Mouse (Mus musculus) embryonic facial prominence, embryonic 10.5 days (tissue): ENCODE data around the gene Tppp. TPM values are rescaled to one million over a fixed set of nuclear protein-coding genes. Genes with fewer than 3 reads are reported as not detected.
A peak's percentile ranks its signal among the peaks of the same experiment; 100 is the strongest.

ENCODE experiments used
- DNase-seq: peaks from one replicate; pipeline ENCODE4 v3.0.0-alpha.2; 2017; ENCODE audit warnings: low spot score
- H3K27ac ChIP-seq: fragments of 300-500 bp; sonication (generic); replicated peaks from 2 replicates; pipeline ENCODE4 v1.5.1; 2016; ENCODE audit warnings: mild to moderate bottlenecking
- H3K27me3 ChIP-seq: fragments of 300-500 bp; sonication (generic); replicated peaks from 2 replicates; pipeline ENCODE4 v1.6.1; 2016; ENCODE audit warnings: low read depth, mild to moderate bottlenecking; ENCODE audit not compliant: poor library complexity, severe bottlenecking
- H3K36me3 ChIP-seq: fragments of 300-500 bp; sonication (generic); replicated peaks from 2 replicates; pipeline ENCODE4 v1.6.1; 2016; ENCODE audit warnings: mild to moderate bottlenecking, moderate library complexity
- H3K4me1 ChIP-seq: fragments of 300-500 bp; sonication (generic); 2 replicates; pipeline ENCODE4 v1.6.1; 2016
- H3K4me3 ChIP-seq: fragments of 300-500 bp; sonication (generic); 2 replicates; pipeline ENCODE4 v1.5.1; 2016; ENCODE audit warnings: mild to moderate bottlenecking, moderate library complexity
- H3K9me3 ChIP-seq: fragments of 300-500 bp; sonication (generic); 2 replicates; pipeline ENCODE4 v1.6.1; 2016; ENCODE audit warnings: mild to moderate bottlenecking
- WGBS: fragments of 180-500 bp; shearing (Covaris S2); methylation state at CpG from one replicate; pipeline ENCODE4 v1.1.7; 2016; 5-methylcytosine and 5-hydroxymethylcytosine counted together
- polyA plus RNA-seq: library from polyadenylated mRNA; unstranded; fragments of >200 nt; fragmentation: Nextera tagmentation; extraction: Ambion mirVana; gene quantifications from 2 replicates; pipeline ENCODE4 v1.2.1, GENCODE M21; 2016

Tppp gene
- polyA plus RNA-seq, 1 experiment from 2014 or later: 0.59 TPM

GRCm38 (mm10) chr13:74029013-74029412 lies 19.8 kb downstream of the Tppp start:
- WGBS: 80% methylated on average over 2 of the region's 2 CpGs
- no peaks in the 10 kb centered on the region for H3K9me3 ChIP-seq
- DNase-seq: no peak

DNA sequence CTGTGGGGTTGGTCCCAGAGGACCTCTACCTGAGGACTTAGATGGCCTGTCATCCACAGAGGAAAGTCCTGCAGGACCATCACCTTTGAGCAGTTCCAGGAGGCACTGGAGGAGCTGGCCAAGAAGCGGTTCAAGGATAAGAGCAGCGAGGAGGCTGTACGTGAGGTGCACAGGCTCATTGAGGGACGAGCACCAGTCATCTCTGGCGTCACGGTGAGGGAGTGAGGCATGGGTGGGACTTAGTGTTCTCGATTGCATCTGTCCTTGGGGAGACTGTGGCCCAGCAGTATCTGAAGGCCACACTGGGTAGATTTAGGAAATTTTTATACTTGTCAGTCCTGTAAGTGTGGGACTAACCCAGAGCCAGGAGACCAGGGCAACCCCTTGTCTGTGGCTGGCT lies 21.5 kb downstream of the Tppp start:
- 88% methylated on average over 7 of the region's 7 CpGs for WGBS

More at GRCm38 (mm10) chr13:74029013-74029412, 19.8 kb downstream of the Tppp start:
- Histone ChIP-seq H3K4me1 (no peaks in the 10 kb centered on the region), H3K27me3 (no peaks in the 10 kb centered on the region), H3K27ac (no peak overlapping the region), H3K36me3 (no peaks in the 10 kb centered on the region), H3K4me3 (no peak overlapping the region)

GRCm38 (mm10) chr13:74031133-74031532 lies 21.9 kb downstream of the Tppp start:
- no peaks in the 10 kb centered on the region for H3K9me3 ChIP-seq
- peaks cover 4% of the 10 kb centered on the region; the same call in 1 of the 2 replicates for H3K36me3 ChIP-seq
- H3K27me3 ChIP-seq: no peaks in the 10 kb centered on the region
- no peaks in the 10 kb centered on the region for H3K4me1 ChIP-seq
- no peak overlapping the region for H3K27ac ChIP-seq
- WGBS: 87% methylated on average over 8 of the region's 8 CpGs
- no peak for DNase-seq
- no peak overlapping the region for H3K4me3 ChIP-seq

More for the DNA sequence above, 21.5 kb downstream of the Tppp start:
- Histone ChIP-seq H3K36me3 (peaks cover 2% of the 10 kb centered on the region; the same call in 1 of the 2 replicates), H3K4me1 (no peaks in the 10 kb centered on the region), H3K27ac (no peak overlapping the region), H3K27me3 (no peaks in the 10 kb centered on the region), H3K9me3 (no peaks in the 10 kb centered on the region), H3K4me3 (no peak overlapping the region)
- no peak for DNase-seq

DNA sequence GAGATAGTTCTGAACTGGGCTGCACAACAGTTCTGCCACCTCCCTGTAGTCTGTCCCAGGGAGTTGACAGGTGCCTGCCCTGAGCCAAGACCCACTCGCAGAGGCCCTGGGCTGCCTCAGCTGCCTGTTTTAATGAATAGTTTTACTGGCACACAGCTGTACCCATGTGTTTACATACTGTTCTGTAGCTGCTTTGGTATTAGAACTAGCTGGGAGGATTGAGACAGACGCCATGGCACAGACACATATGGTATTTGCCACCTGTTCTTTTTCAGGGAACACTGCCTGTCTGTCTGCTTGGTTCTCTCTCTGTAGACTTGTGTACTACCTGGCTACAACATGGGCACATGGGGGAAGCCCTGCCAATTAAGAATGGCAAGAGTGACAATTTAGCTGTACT lies 25.5 kb downstream of the Tppp start:
- no peaks in the 10 kb centered on the region for H3K4me1 ChIP-seq
- no peak for DNase-seq
- no peak overlapping the region for H3K27ac ChIP-seq
- peaks cover 34% of the 10 kb centered on the region for H3K36me3 ChIP-seq
- no peaks in the 10 kb centered on the region for H3K27me3 ChIP-seq
- WGBS: 89% methylated on average over 2 of the region's 2 CpGs
- no peaks in the 10 kb centered on the region for H3K9me3 ChIP-seq
- H3K4me3 ChIP-seq: no peak overlapping the region

DNA sequence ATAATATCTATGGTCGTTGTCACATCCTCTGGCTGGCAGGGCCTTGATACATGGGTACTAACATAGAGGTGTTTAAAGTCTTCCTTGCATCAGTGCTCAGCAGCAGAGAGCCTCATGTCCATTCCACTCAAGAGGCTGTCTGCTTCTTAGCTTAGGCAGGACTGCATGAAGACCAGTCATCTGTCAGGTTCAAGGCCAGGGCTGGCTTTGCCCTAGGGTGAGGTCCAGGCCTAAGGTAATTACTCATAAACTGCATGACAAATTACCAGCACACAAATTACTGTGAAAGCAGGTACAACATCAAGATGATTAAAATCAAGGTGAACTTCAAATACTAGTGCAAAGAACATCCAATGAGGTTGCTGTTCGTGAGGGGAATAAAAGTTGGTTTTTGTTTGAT lies 26.6 kb downstream of the Tppp start:
- Histone ChIP-seq H3K36me3 (peaks cover 44% of the 10 kb centered on the region), H3K4me1 (no peaks in the 10 kb centered on the region), H3K9me3 (no peaks in the 10 kb centered on the region), H3K4me3 (no peak overlapping the region), H3K27me3 (no peaks in the 10 kb centered on the region), H3K27ac (no peak overlapping the region)
- 94% methylated on average over 2 of the region's 2 CpGs for WGBS
- DNase-seq: no peak

DNA sequence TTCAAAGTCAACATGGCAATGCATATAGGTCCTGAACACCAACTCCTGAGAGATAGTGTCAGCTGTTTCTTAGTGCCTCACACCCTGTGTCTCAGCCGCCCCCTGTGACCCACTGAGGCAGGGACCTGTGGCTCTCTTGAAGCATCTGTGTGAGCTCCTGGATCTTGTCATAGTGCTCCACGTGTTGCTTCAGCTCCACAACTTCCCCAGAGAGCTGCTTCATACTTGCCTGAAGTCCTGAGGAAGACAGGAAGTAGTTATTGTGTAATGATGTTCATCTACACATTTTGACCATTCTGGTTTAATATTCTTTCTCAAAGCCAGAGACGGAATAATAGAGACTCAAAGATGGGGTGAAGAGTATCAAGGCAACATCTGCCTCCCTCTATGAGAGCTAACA lies 30.7 kb downstream of the Tppp start:
- Histone ChIP-seq H3K9me3 (no peaks in the 10 kb centered on the region), H3K4me1 (no peaks in the 10 kb centered on the region), H3K4me3 (no peak overlapping the region), H3K27ac (no peak overlapping the region), H3K27me3 (no peaks in the 10 kb centered on the region), H3K36me3 (peaks cover 86% of the 10 kb centered on the region)
- 88% methylated on average over 3 of the region's 3 CpGs for WGBS
- DNase-seq: no peak

- H3K9me3 ChIP-seq: no peaks in the 10 kb centered on the region
- no peaks in the 10 kb centered on the region for H3K27me3 ChIP-seq
- H3K4me1 ChIP-seq: peaks cover 3% of the 10 kb centered on the region
- DNase-seq: no peak
- H3K36me3 ChIP-seq: peaks cover 63% of the 10 kb centered on the region
- no peak overlapping the region for H3K27ac ChIP-seq
- WGBS: 95% methylated on average over 1 of the region's 1 CpGs
- H3K4me3 ChIP-seq: no peak overlapping the region
These were observed 47.0 kb downstream of the Tppp start for GRCm38 (mm10) chr13:74056194-74056593.

DNA sequence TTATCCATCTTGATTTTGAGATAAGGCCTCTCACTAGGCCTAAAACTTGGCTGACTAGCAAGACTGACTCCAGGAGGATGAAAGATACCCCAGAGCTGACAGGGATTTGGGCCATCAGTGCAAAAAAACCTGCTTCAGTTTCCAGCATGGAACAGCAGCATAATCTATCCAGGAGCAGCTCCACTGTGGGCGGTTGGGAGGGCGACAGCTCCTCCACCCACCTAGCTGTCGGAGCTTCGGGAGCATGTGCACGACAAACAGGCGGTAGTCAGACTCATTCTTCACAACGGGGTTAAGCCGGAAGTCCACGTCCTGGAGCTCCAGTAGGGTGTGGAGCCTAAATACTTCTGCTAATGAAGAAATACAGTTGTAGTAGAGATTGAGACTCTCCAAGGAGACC lies 48.9 kb downstream of the Tppp start:
- Histone ChIP-seq H3K4me3 (no peak overlapping the region), H3K27me3 (no peaks in the 10 kb centered on the region), H3K9me3 (no peaks in the 10 kb centered on the region), H3K27ac (no peak overlapping the region), H3K4me1 (peaks cover 4% of the 10 kb centered on the region), H3K36me3 (peaks cover 44% of the 10 kb centered on the region)
- 95% methylated on average over 9 of the region's 9 CpGs for WGBS
- no peak for DNase-seq

GRCm38 (mm10) chr13:74061613-74062377 lies 52.6 kb downstream of the Tppp start, which contains the start of gene Cep72:
Cep72 (minus strand) TSS chr13:74062299.
- H3K27me3 ChIP-seq: no peaks in the 10 kb centered on the region
- WGBS: 4% methylated on average over 48 of the region's 48 CpGs
- peak; percentile 96 for DNase-seq
- H3K4me3 ChIP-seq: peak within 1 kb of the TSS; percentile 73
- peaks cover 4% of the 10 kb centered on the region for H3K4me1 ChIP-seq
- H3K9me3 ChIP-seq: no peaks in the 10 kb centered on the region
- peaks cover 19% of the 10 kb centered on the region for H3K36me3 ChIP-seq
- H3K27ac ChIP-seq: peak within 1 kb of the TSS; percentile 96

DNA sequence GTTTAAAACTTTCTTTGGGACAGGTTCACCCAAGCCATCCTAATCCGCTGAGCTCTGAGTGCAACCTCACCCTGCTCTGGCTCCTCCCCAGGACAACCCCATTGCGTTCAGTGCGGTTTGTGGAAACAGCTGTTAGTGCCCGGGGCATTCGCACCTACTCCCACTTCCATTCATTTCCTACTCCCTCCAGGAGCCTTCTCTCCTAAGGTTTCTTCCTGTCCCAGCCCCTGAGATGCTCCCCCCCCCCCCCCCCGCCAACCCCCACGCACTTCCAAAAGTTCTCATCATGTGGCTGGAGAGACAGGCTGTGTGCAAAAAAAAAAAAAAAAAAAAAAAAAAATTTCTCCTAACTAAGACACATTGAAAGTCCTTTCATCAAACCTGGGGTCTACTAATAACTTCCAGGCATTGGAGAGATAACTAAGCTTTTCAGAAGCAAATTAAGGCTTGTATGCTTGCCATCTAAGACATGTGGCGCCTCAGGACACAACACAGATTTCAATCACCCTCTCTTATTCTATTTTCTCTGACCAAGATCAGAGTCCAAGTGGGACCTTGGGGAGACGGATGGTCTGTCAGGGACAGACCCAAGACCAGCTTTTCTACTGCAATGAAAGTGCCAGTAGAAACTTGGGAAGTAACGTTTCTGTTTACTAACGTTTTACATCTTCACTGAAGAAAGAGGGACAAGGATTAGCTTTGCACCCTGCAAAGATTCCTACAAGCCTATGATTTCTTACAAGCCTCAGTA lies 53.3 kb downstream of the Tppp start:
- H3K27ac ChIP-seq: peak overlapping the region; percentile 96
- H3K4me1 ChIP-seq: peaks cover 4% of the 10 kb centered on the region
- H3K9me3 ChIP-seq: no peaks in the 10 kb centered on the region
- H3K27me3 ChIP-seq: no peaks in the 10 kb centered on the region
- WGBS: 28% methylated on average over 11 of the region's 11 CpGs
- H3K36me3 ChIP-seq: peaks cover 11% of the 10 kb centered on the region
- H3K4me3 ChIP-seq: peak overlapping the region; percentile 73
- no peak for DNase-seq

GRCm38 (mm10) chr13:74063340-74064050 lies 54.3 kb downstream of the Tppp start:
- H3K27ac ChIP-seq: no peak overlapping the region
- peaks cover 4% of the 10 kb centered on the region for H3K4me1 ChIP-seq
- H3K36me3 ChIP-seq: peaks cover 2% of the 10 kb centered on the region; the same call in 1 of the 2 replicates
- 89% methylated on average over 1 of the region's 1 CpGs for WGBS
- no peaks in the 10 kb centered on the region for H3K27me3 ChIP-seq
- no peak overlapping the region for H3K4me3 ChIP-seq
- DNase-seq: no peak
- no peaks in the 10 kb centered on the region for H3K9me3 ChIP-seq

GRCm38 (mm10) chr13:74066576-74066975 lies 57.4 kb downstream of the Tppp start:
- no peaks in the 10 kb centered on the region for H3K9me3 ChIP-seq
- WGBS: 78% methylated on average over 1 of the region's 1 CpGs
- no peaks in the 10 kb centered on the region for H3K27me3 ChIP-seq
- no peak for DNase-seq
- H3K27ac ChIP-seq: no peak overlapping the region
- H3K4me3 ChIP-seq: no peak overlapping the region
- H3K4me1 ChIP-seq: no peaks in the 10 kb centered on the region
- H3K36me3 ChIP-seq: no peaks in the 10 kb centered on the region
